Mouse (Mus musculus) heart, embryonic 12.5 days (tissue): ENCODE data around the gene Slc11a1. TPM values are rescaled to one million over a fixed set of nuclear protein-coding genes. Genes with fewer than 3 reads are reported as not detected.
"Not testable (repeated sequence)": the region's sequence is repeated elsewhere in the genome, so short reads cannot be mapped to it uniquely, and the experiment has no call there.

Experiments
- ATAC-seq: fragments of 200-750 bp; cut with Nextera tagmentation; 2 replicates; pipeline ENCODE4 v1.8.0; 2017; ENCODE audit warnings: moderate TSS enrichment, moderate library complexity; ENCODE audit not compliant: insufficient number of reproducible peaks, low FRiP score
- H3K27ac ChIP-seq: fragments of 300-500 bp; sonication (generic); 2 replicates; pipeline ENCODE4 v1.5.1; 2016; ENCODE audit warnings: mild to moderate bottlenecking, moderate library complexity; ENCODE audit not compliant: poor library complexity, severe bottlenecking
- H3K27me3 ChIP-seq: fragments of 300-500 bp; sonication (generic); replicated peaks from 2 replicates; pipeline ENCODE4 v1.6.1; 2016; ENCODE audit warnings: mild to moderate bottlenecking, moderate library complexity
- H3K36me3 ChIP-seq: fragments of 300-500 bp; sonication (generic); 2 replicates; pipeline ENCODE4 v1.6.1; 2016; ENCODE audit warnings: mild to moderate bottlenecking, moderate library complexity
- H3K4me1 ChIP-seq: fragments of 300-500 bp; sonication (generic); replicated peaks from 2 replicates; pipeline ENCODE4 v1.6.1; 2016; ENCODE audit warnings: mild to moderate bottlenecking
- H3K4me2 ChIP-seq: fragments of 300-500 bp; sonication (generic); 2 replicates; pipeline ENCODE4 v1.6.1; 2016; ENCODE audit warnings: mild to moderate bottlenecking, moderate library complexity
- H3K4me3 ChIP-seq: fragments of 300-500 bp; sonication (generic); 2 replicates; pipeline ENCODE4 v1.5.1; 2016; ENCODE audit warnings: mild to moderate bottlenecking
- H3K9ac ChIP-seq: fragments of 300-500 bp; sonication (generic); 2 replicates; pipeline ENCODE4 v1.6.1; 2016; ENCODE audit warnings: mild to moderate bottlenecking, moderate library complexity
- H3K9me3 ChIP-seq: fragments of 300-500 bp; sonication (generic); replicated peaks from 2 replicates; pipeline ENCODE4 v1.6.1; 2016; ENCODE audit warnings: mild to moderate bottlenecking, moderate library complexity
- WGBS: fragments of 180-500 bp; shearing (Covaris S2); methylation state at CpG from one replicate; pipeline ENCODE4 v1.1.7; 2016; 5-methylcytosine and 5-hydroxymethylcytosine counted together
- polyA plus RNA-seq: library from polyadenylated mRNA; unstranded; fragments of >200 nt; fragmentation: Nextera tagmentation; extraction: Ambion mirVana; gene quantifications from 2 replicates; pipeline ENCODE4 v1.2.1, GENCODE M21; 2016

Slc11a1 gene
- 1.3 and 1.5 TPM in 2 replicates for polyA plus RNA-seq

DNA sequence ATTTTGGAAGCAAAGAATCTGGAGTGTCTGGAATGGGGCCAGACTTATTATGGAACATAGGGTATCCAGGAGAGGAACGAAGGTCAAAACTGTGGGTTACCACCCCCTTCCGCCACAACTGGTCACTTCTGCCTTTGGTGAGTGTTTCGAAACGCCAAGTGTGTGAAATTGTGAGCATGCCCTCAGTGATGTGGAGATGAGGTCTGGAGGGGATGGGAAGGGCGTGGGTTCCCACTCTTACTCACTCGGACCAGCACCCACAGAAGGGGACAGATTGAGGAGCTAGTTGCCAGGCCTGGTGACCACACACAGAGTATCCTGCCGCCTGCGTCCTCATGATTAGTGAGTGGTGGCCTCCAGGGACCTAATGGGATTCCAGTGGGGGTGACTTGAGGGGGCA lies at the start of gene Slc11a1:
Gene Slc11a1, plus strand, starts transcription at position 216 of the 400 bp plus-strand sequence.
- Histone ChIP-seq H3K9me3 (no peaks in the 10 kb centered on the region), H3K4me2 (no peak within 1 kb of the TSS), H3K4me1 (peaks cover 5% of the 10 kb centered on the region; the same call in 1 of the 2 replicates), H3K9ac (no peak within 1 kb of the TSS), H3K4me3 (no peak within 1 kb of the TSS), H3K27me3 (no peaks in the 10 kb centered on the region), H3K36me3 (no peaks in the 10 kb centered on the region), H3K27ac (no peak within 1 kb of the TSS)
- 72% methylated on average over 8 of the region's 8 CpGs for WGBS
- ATAC-seq = no peak

GRCm38 (mm10) chr1:74326916-74327315 lies 48.1 kb upstream of the Slc11a1 start:
- not testable (repeated sequence) for H3K27me3 ChIP-seq, H3K27ac ChIP-seq, H3K9me3 ChIP-seq, H3K4me3 ChIP-seq, ATAC-seq, H3K9ac ChIP-seq, H3K4me2 ChIP-seq
- Histone ChIP-seq H3K36me3 (peaks cover 12% of the 10 kb centered on the region; the same call in 1 of the 2 replicates), H3K4me1 (peaks cover 39% of the 10 kb centered on the region)
- WGBS = 77% methylated on average over 2 of the region's 2 CpGs

DNA sequence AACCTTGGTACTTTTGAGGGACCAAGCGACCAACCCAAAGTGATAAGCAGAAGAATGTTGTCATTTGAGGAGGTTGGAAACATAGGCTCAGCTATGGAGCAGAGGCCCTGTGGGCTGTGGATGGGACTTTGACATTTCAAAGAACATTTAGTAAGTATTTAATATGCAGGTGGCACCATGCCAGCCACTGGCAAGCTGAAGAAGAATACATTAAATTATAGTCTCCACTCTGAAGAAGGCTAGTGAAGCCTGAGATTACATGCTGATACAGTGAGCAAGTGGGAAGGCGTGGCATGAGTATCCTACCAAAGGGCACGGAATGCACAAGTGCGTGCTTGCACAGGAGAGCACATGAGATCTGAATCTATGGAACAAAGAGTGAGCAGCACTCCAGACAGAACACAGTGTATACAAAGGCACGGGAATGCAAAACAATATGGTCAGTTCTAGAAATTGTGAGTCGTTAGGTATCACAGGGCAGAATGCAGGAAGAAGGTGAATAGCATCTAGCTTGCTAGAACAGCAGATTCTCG lies 45.0 kb upstream of the Slc11a1 start:
- no peak overlapping the region for H3K4me2 ChIP-seq
- H3K4me3 ChIP-seq = no peak overlapping the region
- ATAC-seq = no peak
- 75% methylated on average over 7 of the region's 7 CpGs for WGBS
- no peak overlapping the region for H3K9ac ChIP-seq
- peaks cover 58% of the 10 kb centered on the region for H3K4me1 ChIP-seq
- no peaks in the 10 kb centered on the region for H3K27me3 ChIP-seq
- H3K36me3 ChIP-seq = peaks cover 12% of the 10 kb centered on the region; the same call in 1 of the 2 replicates
- H3K9me3 ChIP-seq = no peaks in the 10 kb centered on the region
- H3K27ac ChIP-seq = no peak overlapping the region

- Histone ChIP-seq H3K36me3 (peaks cover 9% of the 10 kb centered on the region; the same call in 1 of the 2 replicates), H3K9ac (no peak overlapping the region), H3K4me3 (no peak overlapping the region), H3K27ac (peak overlapping the region; percentile 7), H3K9me3 (no peaks in the 10 kb centered on the region), H3K4me1 (peaks cover 63% of the 10 kb centered on the region), H3K27me3 (no peaks in the 10 kb centered on the region), H3K4me2 (no peak overlapping the region)
- 65% methylated on average over 4 of the region's 4 CpGs for WGBS
- ATAC-seq = no peak
These were observed 43.8 kb upstream of the Slc11a1 start for GRCm38 (mm10) chr1:74331046-74331681.

GRCm38 (mm10) chr1:74332241-74332763 lies 42.7 kb upstream of the Slc11a1 start:
- peak overlapping the region; percentile 95 for H3K4me2 ChIP-seq
- peaks cover 63% of the 10 kb centered on the region for H3K4me1 ChIP-seq
- H3K4me3 ChIP-seq = peak overlapping the region; percentile 60
- peak overlapping the region; percentile 70 for H3K27ac ChIP-seq
- H3K9ac ChIP-seq = peak overlapping the region; percentile 74
- peak; percentile 95 for ATAC-seq
- WGBS = under 1% methylated on average over 36 of the region's 36 CpGs
- H3K27me3 ChIP-seq = no peaks in the 10 kb centered on the region
- no peaks in the 10 kb centered on the region for H3K9me3 ChIP-seq
- H3K36me3 ChIP-seq = peaks cover 9% of the 10 kb centered on the region; the same call in 1 of the 2 replicates

- H3K4me2 ChIP-seq = peak overlapping the region; percentile 95
- ATAC-seq = no peak
- WGBS = 5% methylated on average over 9 of the region's 9 CpGs
- peaks cover 70% of the 10 kb centered on the region for H3K4me1 ChIP-seq
- peak overlapping the region; percentile 60 for H3K4me3 ChIP-seq
- no peaks in the 10 kb centered on the region for H3K27me3 ChIP-seq
- peaks cover 7% of the 10 kb centered on the region; the same call in 1 of the 2 replicates for H3K36me3 ChIP-seq
- no peaks in the 10 kb centered on the region for H3K9me3 ChIP-seq
- peak overlapping the region; percentile 74 for H3K9ac ChIP-seq
- H3K27ac ChIP-seq = peak overlapping the region; percentile 70
These were observed 42.1 kb upstream of the Slc11a1 start for GRCm38 (mm10) chr1:74332930-74333329.

DNA sequence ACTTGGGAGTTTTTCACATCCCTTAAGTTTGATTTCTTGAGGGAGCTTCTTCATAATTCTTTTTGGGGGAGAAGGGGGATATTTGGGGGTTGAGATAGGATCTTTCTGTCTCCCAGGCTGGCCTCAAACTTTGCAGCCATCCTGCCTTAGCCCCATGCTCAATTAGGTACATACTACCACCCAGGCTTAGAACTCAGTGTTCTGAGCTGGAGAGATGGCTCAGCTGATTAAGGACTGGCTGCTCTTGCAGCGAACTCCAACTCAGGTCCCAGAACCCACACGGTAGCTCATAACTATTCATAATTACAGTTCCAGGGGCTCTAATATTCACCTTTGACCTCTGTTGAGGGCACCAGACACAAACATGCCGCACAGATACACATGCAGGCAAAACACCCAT lies 40.4 kb upstream of the Slc11a1 start:
- Histone ChIP-seq H3K4me2 (no peak overlapping the region), H3K27ac (no peak overlapping the region), H3K9me3 (no peaks in the 10 kb centered on the region), H3K4me3 (no peak overlapping the region), H3K36me3 (no peaks in the 10 kb centered on the region), H3K27me3 (no peaks in the 10 kb centered on the region), H3K9ac (no peak overlapping the region), H3K4me1 (peaks cover 78% of the 10 kb centered on the region)
- ATAC-seq = no peak
- WGBS = 87% methylated on average over 3 of the region's 3 CpGs

GRCm38 (mm10) chr1:74335033-74335432 lies 40.0 kb upstream of the Slc11a1 start:
- Histone ChIP-seq H3K9me3 (no peaks in the 10 kb centered on the region), H3K9ac (no peak overlapping the region), H3K27me3 (no peaks in the 10 kb centered on the region), H3K4me3 (no peak overlapping the region), H3K4me2 (no peak overlapping the region), H3K27ac (no peak overlapping the region), H3K36me3 (no peaks in the 10 kb centered on the region), H3K4me1 (peaks cover 75% of the 10 kb centered on the region)
- WGBS = 70% methylated on average over 4 of the region's 4 CpGs
- no peak for ATAC-seq

- Histone ChIP-seq H3K27me3 (no peaks in the 10 kb centered on the region), H3K4me1 (peaks cover 73% of the 10 kb centered on the region), H3K4me3 (no peak overlapping the region), H3K4me2 (no peak overlapping the region), H3K9ac (no peak overlapping the region), H3K36me3 (no peaks in the 10 kb centered on the region), H3K27ac (no peak overlapping the region), H3K9me3 (no peaks in the 10 kb centered on the region)
- WGBS = 73% methylated on average over 6 of the region's 6 CpGs
- ATAC-seq = no peak
These were observed 39.4 kb upstream of the Slc11a1 start for GRCm38 (mm10) chr1:74335436-74336170.

GRCm38 (mm10) chr1:74337241-74337771 lies 37.7 kb upstream of the Slc11a1 start:
- WGBS = 68% methylated on average over 3 of the region's 3 CpGs
- Histone ChIP-seq H3K27me3 (no peaks in the 10 kb centered on the region), H3K4me2 (no peak overlapping the region), H3K4me3 (no peak overlapping the region), H3K4me1 (peaks cover 56% of the 10 kb centered on the region), H3K27ac (peak overlapping the region; percentile 31), H3K36me3 (no peaks in the 10 kb centered on the region), H3K9me3 (no peaks in the 10 kb centered on the region), H3K9ac (no peak overlapping the region)
- ATAC-seq = no peak

DNA sequence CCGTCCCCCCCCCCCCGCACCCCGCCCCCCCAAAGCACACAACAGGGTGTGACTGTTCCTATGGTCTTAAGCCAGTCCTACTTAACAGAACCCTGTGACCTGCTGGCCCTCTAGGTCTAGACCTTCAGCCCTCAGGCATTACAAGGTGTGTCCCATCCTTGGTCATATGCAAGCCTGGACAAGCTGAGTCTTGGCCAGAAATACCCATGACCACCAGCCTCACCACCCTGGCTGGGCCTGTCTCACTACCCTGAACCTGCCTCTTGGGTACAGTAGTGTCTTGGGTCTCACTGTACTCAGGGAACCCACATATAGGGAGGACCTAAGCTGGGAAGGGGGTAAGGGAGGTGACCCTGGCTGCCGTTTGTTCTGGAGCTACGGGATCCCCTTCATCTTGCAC lies 37.0 kb upstream of the Slc11a1 start:
- Histone ChIP-seq H3K27me3 (no peaks in the 10 kb centered on the region), H3K9me3 (no peaks in the 10 kb centered on the region), H3K36me3 (no peaks in the 10 kb centered on the region), H3K9ac (no peak overlapping the region), H3K4me3 (no peak overlapping the region), H3K4me1 (peaks cover 52% of the 10 kb centered on the region), H3K27ac (no peak overlapping the region), H3K4me2 (no peak overlapping the region)
- no peak for ATAC-seq
- 74% methylated on average over 5 of the region's 5 CpGs for WGBS
